Mouse (Mus musculus) mesoderm, embryonic 11.5 days (tissue): ENCODE data around the gene Cfl1.

ENCODE experiments used
- DNase-seq: peaks from one replicate; pipeline ENCODE4 v3.0.0-alpha.2; 2012; ENCODE audit warnings: low read depth, low spot score

Cfl1 gene

GRCm38 (mm10) chr19:5490313-5490897 lies at the start of gene Cfl1:
TSS of gene Cfl1 (plus strand) at chr19:5490455.
- peak; percentile 96 for DNase-seq

GRCm38 (mm10) chr19:5444371-5444908 lies 45.8 kb upstream of the Cfl1 start:
- DNase-seq, result no peak

- DNase-seq, result no peak
Observed at GRCm38 (mm10) chr19:5444954-5445353, 45.3 kb upstream of the Cfl1 start.

- DNase-seq, result no peak
Observed at GRCm38 (mm10) chr19:5445747-5446146, 44.5 kb upstream of the Cfl1 start.

- no peak for DNase-seq
Observed at GRCm38 (mm10) chr19:5447515-5448353, 42.5 kb upstream of the Cfl1 start, which contains the start of gene Fosl1. TSS of gene Fosl1 (plus strand) at chr19:5447547.

GRCm38 (mm10) chr19:5448354-5449150 lies 41.7 kb upstream of the Cfl1 start:
- DNase-seq, result no peak

- no peak for DNase-seq
Observed at GRCm38 (mm10) chr19:5449673-5450072, 40.6 kb upstream of the Cfl1 start.

- DNase-seq, result no peak
Observed at GRCm38 (mm10) chr19:5451766-5452165, 38.5 kb upstream of the Cfl1 start.

GRCm38 (mm10) chr19:5455037-5455436 lies 35.2 kb upstream of the Cfl1 start:
- DNase-seq, result no peak

- no peak for DNase-seq
Observed at GRCm38 (mm10) chr19:5455568-5455967, 34.7 kb upstream of the Cfl1 start.

- DNase-seq, result peak; percentile 7
Observed at GRCm38 (mm10) chr19:5456241-5456921, 33.9 kb upstream of the Cfl1 start.

- peak; percentile 92 for DNase-seq
Observed at GRCm38 (mm10) chr19:5456922-5457745, 33.1 kb upstream of the Cfl1 start.

- DNase-seq, result no peak
Observed at GRCm38 (mm10) chr19:5457746-5458442, 32.4 kb upstream of the Cfl1 start, which contains the start of gene Ccdc85b. TSS of gene Ccdc85b (minus strand) at chr19:5457894.

- DNase-seq, result no peak
Observed at GRCm38 (mm10) chr19:5459019-5459418, 31.2 kb upstream of the Cfl1 start.

- no peak for DNase-seq
Observed at GRCm38 (mm10) chr19:5459896-5460295, 30.4 kb upstream of the Cfl1 start.

- DNase-seq, result peak; percentile 91
Observed at GRCm38 (mm10) chr19:5460465-5460911, 29.8 kb upstream of the Cfl1 start, which contains the start of gene Fibp. TSS of gene Fibp (plus strand) at chr19:5460615.

GRCm38 (mm10) chr19:5461411-5461810 lies 28.8 kb upstream of the Cfl1 start:
- no peak for DNase-seq

- no peak for DNase-seq
Observed at GRCm38 (mm10) chr19:5463212-5463611, 27.0 kb upstream of the Cfl1 start.

- peak; percentile 88 for DNase-seq
Observed at GRCm38 (mm10) chr19:5463791-5464562, 26.3 kb upstream of the Cfl1 start.
